27 mouse cellular contexts compared by ENCODE assay signal in the genomic region with DNA sequence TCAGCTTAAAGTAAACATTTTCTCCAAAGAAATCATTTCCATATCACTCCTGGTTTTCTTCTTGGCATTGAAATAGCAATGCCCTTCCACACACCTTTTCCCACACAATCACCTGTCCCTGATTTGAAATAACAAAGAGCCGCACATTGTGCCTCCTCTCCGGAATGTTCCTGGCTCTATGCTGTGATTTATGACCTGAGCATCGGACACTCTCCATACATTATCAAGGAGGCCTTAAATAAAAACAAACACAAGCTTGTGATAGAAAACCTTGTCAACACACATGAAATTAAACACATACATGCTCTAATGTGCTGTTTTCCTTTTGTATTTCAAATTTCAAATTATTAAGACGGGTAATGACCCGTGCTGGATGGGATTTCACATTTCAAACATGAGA.
"Had no signal": no experiment of that assay in that cellular context is flagged by ENCODE, and none has a peak within 500 bp of the region (broad histone marks: within the 10 kb centered on the region; RNA-seq: fewer than 3 reads in every experiment).

No protein-coding gene starts in this region.

- H3K4me1 ChIP-seq: heart, embryonic 10.5 days; heart, embryonic 12.5 days; hindbrain, embryonic 10.5 days; hindbrain, embryonic 12.5 days; intestine, embryonic 15.5 days; liver, embryonic 13.5 days; liver, embryonic 15.5 days had no signal

- H3K27ac ChIP-seq: gastrocnemius, adult 2 months; heart, embryonic 10.5 days; hindbrain, embryonic 10.5 days; hindbrain, embryonic 12.5 days; hindbrain, embryonic 14.5 days; intestine, embryonic 15.5 days; layer of hippocampus, adult 2 months; left cerebral cortex, adult 2 months; limb, embryonic 12.5 days; liver, embryonic 13.5 days; liver, embryonic 15.5 days had no signal

- H3K4me2 ChIP-seq: heart, embryonic 12.5 days; hindbrain, embryonic 12.5 days; hindbrain, embryonic 14.5 days; intestine, embryonic 15.5 days; limb, embryonic 12.5 days; liver, embryonic 11.5 days; liver, embryonic 13.5 days; liver, embryonic 15.5 days had no signal

- H3K9ac ChIP-seq: forebrain, postnatal 0 days; heart, embryonic 12.5 days; hindbrain, embryonic 12.5 days; hindbrain, embryonic 14.5 days; intestine, embryonic 15.5 days; limb, embryonic 12.5 days; liver, embryonic 13.5 days; liver, embryonic 15.5 days; liver, postnatal 0 days had no signal

- ATAC-seq: forebrain, postnatal 0 days; hindbrain, embryonic 16.5 days; inflammation-experienced regulatory T-cells, adult 6 months; intestine, embryonic 15.5 days; intestine, postnatal 0 days; liver, postnatal 0 days had no signal

- H3K36me3 ChIP-seq: heart, embryonic 10.5 days; heart, embryonic 12.5 days; hindbrain, embryonic 10.5 days; hindbrain, embryonic 12.5 days; intestine, embryonic 15.5 days; limb, embryonic 12.5 days; liver, embryonic 13.5 days; liver, embryonic 15.5 days had no signal

- H3K27me3 ChIP-seq: heart, embryonic 12.5 days; hindbrain, embryonic 12.5 days; intestine, embryonic 15.5 days; limb, embryonic 12.5 days; liver, embryonic 13.5 days; liver, embryonic 15.5 days had no signal

- DNase-seq: forebrain, postnatal 0 days; gastrocnemius, adult 2 months; gastrocnemius, postnatal 10 days; gastrocnemius, postnatal 25 days; heart, adult 18-20 months; heart, postnatal 10 days; heart, postnatal 4 days; kidney, adult 2 months; kidney, adult 9 months; kidney, postnatal 36 days; liver; liver, embryonic 13.5 days; liver, postnatal 0 days had no signal

- H3K9me3 ChIP-seq: heart, embryonic 10.5 days; heart, embryonic 12.5 days; hindbrain, embryonic 10.5 days; hindbrain, embryonic 12.5 days; intestine, embryonic 15.5 days; limb, embryonic 12.5 days; liver, embryonic 13.5 days; liver, embryonic 15.5 days had no signal

- H3K4me3 ChIP-seq: gastrocnemius, adult 2 months; heart, embryonic 10.5 days; heart, embryonic 12.5 days; hindbrain, embryonic 10.5 days; hindbrain, embryonic 12.5 days; intestine, embryonic 15.5 days; layer of hippocampus, adult 2 months; left cerebral cortex, adult 2 months; limb, embryonic 12.5 days; liver, embryonic 13.5 days; liver, embryonic 15.5 days had no signal
